Mouse (Mus musculus): Measurements from ENCODE around the gene Csde1.

DNA sequence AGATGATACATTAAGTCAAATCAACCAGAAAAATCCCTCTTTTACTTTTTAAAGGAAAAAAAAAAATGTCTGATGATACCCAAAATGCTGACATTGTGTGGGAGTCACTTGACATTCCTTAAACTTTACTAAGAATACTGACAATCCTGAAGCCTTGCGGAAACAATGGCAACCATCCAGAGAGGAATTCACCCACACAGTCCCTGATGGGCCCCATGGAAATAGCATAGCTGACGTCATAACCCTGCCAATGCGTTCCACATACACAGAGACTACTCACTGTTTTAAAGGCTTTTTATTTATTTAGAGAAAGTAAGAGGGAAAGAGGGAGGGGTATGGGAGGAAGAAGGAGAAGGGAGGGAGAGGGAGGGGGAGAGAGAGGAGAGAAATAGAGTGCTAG lies 27.3 kb upstream of the Csde1 start:
- TF ChIP-seq POLR2A (IDR thresholded peaks at IDR 0.05; ENCODE audit: control insufficient read depth, extremely low read depth, insufficient read depth, low read length, poor library complexity) (no peak), CTCF (IDR thresholded peaks at IDR 0.05; ENCODE audit: borderline replicate concordance, control insufficient read depth, extremely low read depth, insufficient read depth, low read length, poor library complexity) (no peak)

All from thymus, adult 2 months (tissue).